Mouse (Mus musculus): ENCODE results near the gene Rce1. TPM values are rescaled to one million over a fixed set of nuclear protein-coding genes. Genes with fewer than 3 reads are reported as not detected.
"Not testable (repeated sequence)": the region's sequence is repeated elsewhere in the genome, so short reads cannot be mapped to it uniquely, and the experiment has no call there.

Rce1 gene
- polyA plus RNA-seq, 1 experiment from 2014 or later, result 37.7 TPM

GRCm38 (mm10) chr19:4588430-4588829, 37.0 kb downstream of the Rce1 start:
- WGBS, result 66% methylated on average over 3 of the region's 3 CpGs
- H3K9ac ChIP-seq, result no peak overlapping the region

DNA sequence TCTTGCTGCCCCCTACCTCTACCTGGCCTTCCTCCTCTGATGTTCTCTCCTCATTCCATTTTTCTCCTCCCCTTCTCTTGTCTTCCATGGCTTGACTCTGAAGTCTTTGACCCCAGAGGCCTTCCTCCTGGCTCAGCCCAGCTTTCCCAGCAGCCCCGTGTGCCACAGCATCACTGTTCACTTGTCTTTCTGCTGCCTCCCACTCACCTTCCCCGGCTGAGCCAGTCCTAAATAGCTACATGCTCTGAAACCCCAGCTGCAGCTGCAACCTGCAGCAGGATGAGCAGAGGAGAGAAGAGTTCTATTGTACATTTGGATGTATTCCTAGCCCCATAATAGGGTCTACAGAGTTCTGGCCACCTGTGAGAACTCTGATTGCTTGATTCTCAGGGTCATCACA, 38.0 kb downstream of the Rce1 start:
- Histone ChIP-seq H3K4me1 (peaks cover 8% of the 10 kb centered on the region; the same call in 1 of the 2 replicates), H3K27me3 (replicated peaks) (no peaks in the 10 kb centered on the region), H3K27ac (replicated peaks) (no peak overlapping the region), H3K4me3 (no peak overlapping the region), H3K4me2 (no peak overlapping the region), H3K9ac (no peak overlapping the region), H3K36me3 (no peaks in the 10 kb centered on the region), H3K9me3 (no peaks in the 10 kb centered on the region)
- no peak for ATAC-seq (ENCODE audit: extremely low read depth, insufficient number of reproducible peaks, low FRiP score, low TSS enrichment)
- WGBS, result 61% methylated on average over 2 of the region's 2 CpGs

More at GRCm38 (mm10) chr19:4588430-4588829, 37.0 kb downstream of the Rce1 start:
- Histone ChIP-seq H3K9me3 (no peaks in the 10 kb centered on the region), H3K36me3 (no peaks in the 10 kb centered on the region), H3K4me2 (no peak overlapping the region), H3K4me3 (no peak overlapping the region), H3K4me1 (peaks cover 8% of the 10 kb centered on the region; the same call in 1 of the 2 replicates), H3K27me3 (replicated peaks) (no peaks in the 10 kb centered on the region), H3K27ac (replicated peaks) (no peak overlapping the region)
- no peak for ATAC-seq (ENCODE audit: extremely low read depth, insufficient number of reproducible peaks, low FRiP score, low TSS enrichment)

GRCm38 (mm10) chr19:4586783-4587182, 38.7 kb downstream of the Rce1 start:
- H3K27ac ChIP-seq (replicated peaks); H3K9ac ChIP-seq; ATAC-seq (ENCODE audit: extremely low read depth, insufficient number of reproducible peaks, low FRiP score, low TSS enrichment); H3K4me1 ChIP-seq; H3K4me3 ChIP-seq; H3K36me3 ChIP-seq; H3K9me3 ChIP-seq; H3K4me2 ChIP-seq; H3K27me3 ChIP-seq (replicated peaks): not testable (repeated sequence)

GRCm38 (mm10) chr19:4583856-4584255, 41.6 kb downstream of the Rce1 start:
- H3K4me3 ChIP-seq, result no peak overlapping the region
- no peaks in the 10 kb centered on the region for H3K27me3 ChIP-seq (replicated peaks)
- H3K4me1 ChIP-seq, result no peaks in the 10 kb centered on the region
- H3K9me3 ChIP-seq, result no peaks in the 10 kb centered on the region
- H3K4me2 ChIP-seq, result no peak overlapping the region
- ATAC-seq (ENCODE audit: extremely low read depth, insufficient number of reproducible peaks, low FRiP score, low TSS enrichment), result no peak
- H3K9ac ChIP-seq, result no peak overlapping the region
- no peaks in the 10 kb centered on the region for H3K36me3 ChIP-seq
- 62% methylated on average over 2 of the region's 2 CpGs for WGBS
- H3K27ac ChIP-seq (replicated peaks), result no peak overlapping the region

DNA sequence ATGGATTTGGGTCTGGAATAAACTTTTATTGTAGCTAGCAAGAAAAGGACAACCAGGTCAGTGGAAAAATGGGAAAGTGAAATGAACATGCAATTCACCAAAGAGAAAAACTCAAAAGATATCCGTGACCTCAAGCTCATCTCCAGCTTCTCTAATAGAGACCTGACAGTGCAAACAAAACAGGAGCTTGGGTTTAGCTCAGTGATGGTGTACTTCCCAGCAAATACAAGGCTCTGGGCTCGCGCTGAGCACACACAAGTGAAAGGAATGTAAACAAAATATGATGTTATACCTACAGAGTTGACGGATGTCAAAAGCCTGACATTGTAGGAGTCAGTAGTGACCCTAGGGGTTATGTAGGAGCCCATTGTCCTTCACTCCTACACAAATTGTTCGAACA, 46.1 kb downstream of the Rce1 start:
- no peak overlapping the region for H3K9ac ChIP-seq
- H3K9me3 ChIP-seq, result no peaks in the 10 kb centered on the region
- no peak overlapping the region for H3K4me2 ChIP-seq
- no peak overlapping the region for H3K4me3 ChIP-seq
- 73% methylated on average over 5 of the region's 5 CpGs for WGBS
- no peak for ATAC-seq (ENCODE audit: extremely low read depth, insufficient number of reproducible peaks, low FRiP score, low TSS enrichment)
- no peaks in the 10 kb centered on the region for H3K36me3 ChIP-seq
- H3K4me1 ChIP-seq, result no peaks in the 10 kb centered on the region
- no peak overlapping the region for H3K27ac ChIP-seq (replicated peaks)
- no peaks in the 10 kb centered on the region for H3K27me3 ChIP-seq (replicated peaks)

- no peak overlapping the region for H3K4me2 ChIP-seq
- H3K9ac ChIP-seq, result no peak overlapping the region
- H3K36me3 ChIP-seq, result no peaks in the 10 kb centered on the region
- 58% methylated on average over 2 of the region's 2 CpGs for WGBS
- no peak overlapping the region for H3K4me3 ChIP-seq
- ATAC-seq (ENCODE audit: extremely low read depth, insufficient number of reproducible peaks, low FRiP score, low TSS enrichment), result no peak
- no peaks in the 10 kb centered on the region for H3K4me1 ChIP-seq
- no peaks in the 10 kb centered on the region for H3K27me3 ChIP-seq (replicated peaks)
- H3K27ac ChIP-seq (replicated peaks), result no peak overlapping the region
- H3K9me3 ChIP-seq, result no peaks in the 10 kb centered on the region
Measured at GRCm38 (mm10) chr19:4578799-4579198, 46.6 kb downstream of the Rce1 start.

DNA sequence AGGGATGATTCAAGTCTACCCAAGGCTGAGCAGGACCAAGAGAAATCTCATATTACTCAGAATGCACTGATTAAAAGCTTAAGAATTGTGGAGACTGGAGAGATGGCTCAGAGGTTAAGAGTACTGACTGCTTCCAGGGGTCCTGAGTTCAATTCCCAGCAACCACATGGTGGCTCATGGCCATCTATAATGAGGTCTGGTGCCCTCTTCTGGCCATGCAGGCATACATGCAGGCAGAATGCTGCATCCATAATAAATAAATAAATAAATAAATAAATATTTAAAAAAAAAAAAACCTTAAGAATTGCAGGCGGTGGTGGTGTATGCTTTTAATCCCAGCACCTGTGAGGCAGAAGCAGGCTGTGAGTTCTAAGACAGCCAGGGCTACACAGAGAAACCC, 52.2 kb downstream of the Rce1 start:
- Histone ChIP-seq H3K4me3 (no peak overlapping the region), H3K4me1 (peaks cover 12% of the 10 kb centered on the region), H3K9me3 (no peaks in the 10 kb centered on the region), H3K9ac (no peak overlapping the region), H3K27me3 (replicated peaks) (no peaks in the 10 kb centered on the region), H3K27ac (replicated peaks) (no peak overlapping the region), H3K4me2 (no peak overlapping the region), H3K36me3 (no peaks in the 10 kb centered on the region)
- ATAC-seq (ENCODE audit: extremely low read depth, insufficient number of reproducible peaks, low FRiP score, low TSS enrichment), result no peak
- WGBS, result 81% methylated on average over 1 of the region's 1 CpGs

Small RNA genes lying within 50 kb of the gene (microRNA-seq; reads per million reads assigned to microRNA genes)
- not detected for gene Mir6986

Other genes with a start within 250 kb of the Rce1 start
- 31.6 and 35.5 TPM in 2 replicates for gene Kdm2a, start 227.4 kb downstream of the Rce1 start, polyA plus RNA-seq (2015; fragmentation: Nextera tagmentation; extraction: Ambion mirVana)
- gene Rhod, start 186.2 kb downstream of the Rce1 start, polyA plus RNA-seq (2015; fragmentation: Nextera tagmentation; extraction: Ambion mirVana), result 25.0 and 25.1 TPM in 2 replicates
- 0.94 and 1.1 TPM in 2 replicates for gene Syt12, start 148.2 kb downstream of the Rce1 start, polyA plus RNA-seq (2015; fragmentation: Nextera tagmentation; extraction: Ambion mirVana)
- not detected in 2 replicates for gene 2010003K11Rik, start 127.1 kb downstream of the Rce1 start, polyA plus RNA-seq (2015; fragmentation: Nextera tagmentation; extraction: Ambion mirVana)
- gene Pcx, start 115.2 kb downstream of the Rce1 start, polyA plus RNA-seq (2015; fragmentation: Nextera tagmentation; extraction: Ambion mirVana), result 11.6 and 13.1 TPM in 2 replicates
- gene Lrfn4, start 10.0 kb downstream of the Rce1 start, polyA plus RNA-seq (2015; fragmentation: Nextera tagmentation; extraction: Ambion mirVana), result 3.2 and 3.8 TPM in 2 replicates
- 1.4 and 1.6 TPM in 2 replicates for gene Gm960, start 73.0 kb upstream of the Rce1 start, polyA plus RNA-seq (2015; fragmentation: Nextera tagmentation; extraction: Ambion mirVana)
- gene Sptbn2, start 85.5 kb upstream of the Rce1 start, polyA plus RNA-seq (2015; fragmentation: Nextera tagmentation; extraction: Ambion mirVana), result 0.16 and 0.33 TPM in 2 replicates
- 36.1 and 40.6 TPM in 2 replicates for gene Rbm4b, start 130.9 kb upstream of the Rce1 start, polyA plus RNA-seq (2015; fragmentation: Nextera tagmentation; extraction: Ambion mirVana)
- gene Rbm4, start 168.3 kb upstream of the Rce1 start, polyA plus RNA-seq (2015; fragmentation: Nextera tagmentation; extraction: Ambion mirVana), result 45.5 and 50.8 TPM in 2 replicates
- 21.5 and 26.8 TPM in 2 replicates for gene Gm21992, start 186.0 kb upstream of the Rce1 start, polyA plus RNA-seq (2015; fragmentation: Nextera tagmentation; extraction: Ambion mirVana)
- gene Rbm14, start 186.0 kb upstream of the Rce1 start, polyA plus RNA-seq (2015; fragmentation: Nextera tagmentation; extraction: Ambion mirVana), result 48.4 and 48.6 TPM in 2 replicates
- 40.7 and 44.1 TPM in 2 replicates for gene Ccs, start 213.7 kb upstream of the Rce1 start, polyA plus RNA-seq (2015; fragmentation: Nextera tagmentation; extraction: Ambion mirVana)
- 0.04 TPM in 1 of 2 replicates, not detected in the other for gene Ccdc87, start 213.7 kb upstream of the Rce1 start, polyA plus RNA-seq (2015; fragmentation: Nextera tagmentation; extraction: Ambion mirVana)
- 40.5 and 42.2 TPM in 2 replicates for gene Ctsf, start 229.5 kb upstream of the Rce1 start, polyA plus RNA-seq (2015; fragmentation: Nextera tagmentation; extraction: Ambion mirVana)

Measured in heart, embryonic 13.5 days (tissue).